Mouse (Mus musculus): ENCODE data around the gene Optn.

DNA sequence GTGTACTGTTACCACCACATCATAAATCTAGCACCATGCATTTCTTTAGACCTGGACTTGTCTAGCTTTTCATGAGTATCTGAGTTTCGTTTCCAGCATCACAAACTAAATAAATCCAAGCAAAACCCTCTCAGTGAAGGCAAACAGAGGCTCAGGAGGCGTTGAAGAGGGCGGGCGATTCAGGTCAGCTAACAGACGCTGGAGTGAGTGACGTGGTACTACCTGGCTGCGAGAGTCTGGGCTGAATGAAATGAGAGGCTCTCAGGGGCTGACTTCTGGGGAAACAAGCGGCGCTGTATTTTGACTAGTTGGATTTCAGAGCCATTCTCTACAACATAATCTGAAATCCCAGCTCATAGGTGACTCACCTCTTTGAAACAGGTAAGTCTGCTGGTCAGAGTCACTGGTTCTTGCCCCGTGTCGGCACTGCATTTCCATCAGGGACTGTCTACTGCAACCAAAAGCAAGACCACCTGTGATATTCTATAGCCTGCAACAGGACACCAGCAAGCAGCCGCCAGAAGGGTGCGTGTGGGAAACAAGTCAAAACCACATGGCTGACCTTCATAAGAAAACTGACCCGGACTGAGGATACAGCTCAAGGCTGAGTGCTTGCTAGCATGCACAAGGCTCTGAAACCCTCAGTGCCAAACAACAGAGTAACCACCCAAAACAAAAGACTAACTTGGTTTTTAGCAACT lies 40.0 kb downstream of the Optn start:
- TF ChIP-seq CTCF (IDR thresholded peaks at IDR 0.05; ENCODE audit: extremely low read depth, insufficient read depth, low read length) (no peak), POLR2A (IDR thresholded peaks at IDR 0.05; ENCODE audit: extremely low read depth, insufficient read depth, low read length) (no peak)
